Mouse (Mus musculus): ENCODE measurements around the gene Cbx7.

Gene Cbx7

GRCm38 (mm10) chr15:79932323-79932987, 38.5 kb downstream of the Cbx7 start:
- DNase-seq (ENCODE audit: low read depth, low spot score), result peak; percentile 95
- Histone ChIP-seq H3K27me3 (ENCODE audit: control insufficient read depth, insufficient read depth, low read length, poor library complexity, severe bottlenecking) (no peaks in the 10 kb centered on the region), H3K36me3 (ENCODE audit: control insufficient read depth, insufficient read depth, low read length, poor library complexity, severe bottlenecking) (peaks cover 4% of the 10 kb centered on the region)

GRCm38 (mm10) chr15:79931496-79932141, 39.3 kb downstream of the Cbx7 start:
- DNase-seq (ENCODE audit: low read depth, low spot score), result peak; percentile 51
- Histone ChIP-seq H3K36me3 (ENCODE audit: control insufficient read depth, insufficient read depth, low read length, poor library complexity, severe bottlenecking) (peaks cover 4% of the 10 kb centered on the region), H3K27me3 (ENCODE audit: control insufficient read depth, insufficient read depth, low read length, poor library complexity, severe bottlenecking) (no peaks in the 10 kb centered on the region)

GRCm38 (mm10) chr15:79929734-79930133, 41.2 kb downstream of the Cbx7 start:
- no peak for DNase-seq (ENCODE audit: low read depth, low spot score)
- Histone ChIP-seq H3K36me3 (ENCODE audit: control insufficient read depth, insufficient read depth, low read length, poor library complexity, severe bottlenecking) (peaks cover 14% of the 10 kb centered on the region), H3K27me3 (ENCODE audit: control insufficient read depth, insufficient read depth, low read length, poor library complexity, severe bottlenecking) (no peaks in the 10 kb centered on the region)

- Histone ChIP-seq H3K27me3 (ENCODE audit: control insufficient read depth, insufficient read depth, low read length, poor library complexity, severe bottlenecking) (no peaks in the 10 kb centered on the region), H3K36me3 (ENCODE audit: control insufficient read depth, insufficient read depth, low read length, poor library complexity, severe bottlenecking) (peaks cover 14% of the 10 kb centered on the region)
- no peak for DNase-seq (ENCODE audit: low read depth, low spot score)
Measured at GRCm38 (mm10) chr15:79928736-79929135, 42.2 kb downstream of the Cbx7 start.

- Histone ChIP-seq H3K27me3 (ENCODE audit: control insufficient read depth, insufficient read depth, low read length, poor library complexity, severe bottlenecking) (no peaks in the 10 kb centered on the region), H3K36me3 (ENCODE audit: control insufficient read depth, insufficient read depth, low read length, poor library complexity, severe bottlenecking) (peaks cover 14% of the 10 kb centered on the region)
- no peak for DNase-seq (ENCODE audit: low read depth, low spot score)
Measured at GRCm38 (mm10) chr15:79928316-79928715, 42.6 kb downstream of the Cbx7 start.

GRCm38 (mm10) chr15:79927637-79928122, 43.2 kb downstream of the Cbx7 start:
- DNase-seq (ENCODE audit: low read depth, low spot score), result peak; percentile 96
- peaks cover 15% of the 10 kb centered on the region for H3K36me3 ChIP-seq (ENCODE audit: control insufficient read depth, insufficient read depth, low read length, poor library complexity, severe bottlenecking)
- H3K27me3 ChIP-seq (ENCODE audit: control insufficient read depth, insufficient read depth, low read length, poor library complexity, severe bottlenecking), result no peaks in the 10 kb centered on the region

GRCm38 (mm10) chr15:79926856-79927416, 44.0 kb downstream of the Cbx7 start:
- H3K27me3 ChIP-seq (ENCODE audit: control insufficient read depth, insufficient read depth, low read length, poor library complexity, severe bottlenecking), result no peaks in the 10 kb centered on the region
- peaks cover 23% of the 10 kb centered on the region for H3K36me3 ChIP-seq (ENCODE audit: control insufficient read depth, insufficient read depth, low read length, poor library complexity, severe bottlenecking)
- no peak for DNase-seq (ENCODE audit: low read depth, low spot score)

- Histone ChIP-seq H3K36me3 (ENCODE audit: control insufficient read depth, insufficient read depth, low read length, poor library complexity, severe bottlenecking) (peaks cover 24% of the 10 kb centered on the region), H3K27me3 (ENCODE audit: control insufficient read depth, insufficient read depth, low read length, poor library complexity, severe bottlenecking) (no peaks in the 10 kb centered on the region)
- peak; percentile 62 for DNase-seq (ENCODE audit: low read depth, low spot score)
Measured at GRCm38 (mm10) chr15:79919787-79920186, 51.1 kb downstream of the Cbx7 start.

- peaks cover 23% of the 10 kb centered on the region for H3K36me3 ChIP-seq (ENCODE audit: control insufficient read depth, insufficient read depth, low read length, poor library complexity, severe bottlenecking)
Measured at GRCm38 (mm10) chr15:79918485-79918884, 52.4 kb downstream of the Cbx7 start.

GRCm38 (mm10) chr15:79917111-79917720, 53.7 kb downstream of the Cbx7 start:
- DNase-seq (ENCODE audit: low read depth, low spot score), result no peak
- Histone ChIP-seq H3K36me3 (ENCODE audit: control insufficient read depth, insufficient read depth, low read length, poor library complexity, severe bottlenecking) (peaks cover 18% of the 10 kb centered on the region), H3K27me3 (ENCODE audit: control insufficient read depth, insufficient read depth, low read length, poor library complexity, severe bottlenecking) (no peaks in the 10 kb centered on the region)

More at GRCm38 (mm10) chr15:79918485-79918884, 52.4 kb downstream of the Cbx7 start:
- H3K27me3 ChIP-seq (ENCODE audit: control insufficient read depth, insufficient read depth, low read length, poor library complexity, severe bottlenecking), result no peaks in the 10 kb centered on the region
- DNase-seq (ENCODE audit: low read depth, low spot score), result no peak

- Histone ChIP-seq H3K36me3 (ENCODE audit: control insufficient read depth, insufficient read depth, low read length, poor library complexity, severe bottlenecking) (peaks cover 14% of the 10 kb centered on the region), H3K27me3 (ENCODE audit: control insufficient read depth, insufficient read depth, low read length, poor library complexity, severe bottlenecking) (no peaks in the 10 kb centered on the region)
- no peak for DNase-seq (ENCODE audit: low read depth, low spot score)
Measured at GRCm38 (mm10) chr15:79916150-79916549, 54.8 kb downstream of the Cbx7 start.

GRCm38 (mm10) chr15:79914357-79914756, 56.6 kb downstream of the Cbx7 start:
- DNase-seq (ENCODE audit: low read depth, low spot score), result peak; percentile 75
- peaks cover 14% of the 10 kb centered on the region for H3K36me3 ChIP-seq (ENCODE audit: control insufficient read depth, insufficient read depth, low read length, poor library complexity, severe bottlenecking)
- no peaks in the 10 kb centered on the region for H3K27me3 ChIP-seq (ENCODE audit: control insufficient read depth, insufficient read depth, low read length, poor library complexity, severe bottlenecking)

GRCm38 (mm10) chr15:79913761-79914346, 57.1 kb downstream of the Cbx7 start:
- Histone ChIP-seq H3K27me3 (ENCODE audit: control insufficient read depth, insufficient read depth, low read length, poor library complexity, severe bottlenecking) (no peaks in the 10 kb centered on the region), H3K36me3 (ENCODE audit: control insufficient read depth, insufficient read depth, low read length, poor library complexity, severe bottlenecking) (peaks cover 14% of the 10 kb centered on the region)
- DNase-seq (ENCODE audit: low read depth, low spot score), result no peak

- Histone ChIP-seq H3K36me3 (ENCODE audit: control insufficient read depth, insufficient read depth, low read length, poor library complexity, severe bottlenecking) (peaks cover 19% of the 10 kb centered on the region), H3K27me3 (ENCODE audit: control insufficient read depth, insufficient read depth, low read length, poor library complexity, severe bottlenecking) (no peaks in the 10 kb centered on the region)
- no peak for DNase-seq (ENCODE audit: low read depth, low spot score)
Measured at GRCm38 (mm10) chr15:79911339-79911738, 59.6 kb downstream of the Cbx7 start.

All from splenic B cell, adult 2 months (primary cell).